Mouse (Mus musculus): ENCODE measurements around the gene Aldh1b1.
A peak's percentile ranks its signal among the peaks of the same experiment; 100 is the strongest.

The Aldh1b1 gene

GRCm38 (mm10) chr4:45798964-45799363 is at the start of gene Aldh1b1:
Gene Aldh1b1, plus strand, starts transcription at chr4:45799022.
- DNase-seq = peak; percentile 65 to 73

- no peak for DNase-seq
Observed at GRCm38 (mm10) chr4:45749449-45749848, 49.4 kb upstream of the Aldh1b1 start.

DNA sequence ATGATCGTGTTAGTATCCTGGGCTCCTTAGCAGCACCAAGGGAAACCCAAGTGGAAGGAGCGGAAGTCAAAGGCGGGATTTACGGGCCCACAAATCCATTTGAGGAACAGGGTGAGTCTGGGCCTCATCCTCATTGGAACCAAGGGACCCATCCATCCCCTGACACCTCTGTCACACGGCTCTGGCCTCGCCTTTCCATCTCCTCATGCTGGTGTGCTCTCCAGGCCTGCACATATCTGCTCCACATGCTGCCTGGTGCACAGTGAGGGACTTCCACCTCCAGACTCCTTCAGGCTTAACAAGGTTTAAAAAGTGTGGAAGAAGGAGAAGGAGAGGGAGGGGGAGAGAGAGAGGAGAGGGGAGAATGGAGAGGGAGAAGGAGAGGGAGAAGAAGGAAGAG is 48.3 kb upstream of the Aldh1b1 start:
- no peak for DNase-seq

DNA sequence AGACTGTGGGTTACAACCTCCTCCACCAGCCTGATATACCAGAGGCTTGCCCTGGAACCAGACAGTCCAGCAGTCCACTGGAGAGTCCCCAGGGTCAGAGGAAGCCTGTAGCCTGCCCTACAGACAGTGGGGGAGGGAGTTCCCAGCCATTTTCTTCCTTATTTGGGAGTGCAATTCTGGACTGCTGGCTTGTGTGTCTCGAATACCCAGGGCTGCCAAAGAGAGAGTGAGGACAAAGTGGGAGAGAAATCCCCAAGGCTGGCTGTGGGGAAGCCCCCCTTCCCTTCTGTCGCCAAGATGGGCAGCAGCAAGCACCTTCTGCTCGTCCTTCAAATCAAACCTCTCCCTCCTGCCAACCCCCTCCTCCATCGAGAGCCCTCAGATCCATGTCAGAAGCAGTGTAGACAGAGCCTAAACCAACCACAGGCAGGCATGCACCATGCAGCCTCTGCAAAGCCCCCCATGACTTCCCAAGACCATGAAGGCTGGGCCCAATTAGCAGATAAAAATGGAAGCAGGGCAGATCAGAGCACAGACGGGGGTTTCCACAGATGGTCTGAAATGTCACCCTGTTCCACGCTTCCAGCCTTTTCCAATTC is 45.5 kb upstream of the Aldh1b1 start:
- DNase-seq = no peak

GRCm38 (mm10) chr4:45754171-45754570 is 44.7 kb upstream of the Aldh1b1 start:
- no peak for DNase-seq

DNA sequence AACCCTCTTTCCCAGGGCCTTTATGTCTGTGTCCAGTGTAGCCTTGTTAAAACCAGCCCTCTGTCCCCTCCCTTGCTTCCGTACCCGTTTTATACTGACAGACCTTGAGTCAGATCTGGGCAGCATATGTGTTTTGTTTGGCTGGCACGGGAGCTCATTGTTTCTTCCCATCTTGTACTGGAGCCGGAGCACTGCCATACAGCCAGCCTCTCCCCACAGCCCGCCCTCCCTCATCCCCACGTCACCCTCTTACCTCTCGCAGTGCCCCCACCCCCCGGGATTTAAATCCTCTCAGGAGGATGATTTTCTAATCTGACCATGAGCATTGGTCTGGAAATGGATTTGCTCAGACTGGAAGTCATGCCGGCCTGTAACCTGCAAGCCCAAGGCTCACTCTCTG is 43.7 kb upstream of the Aldh1b1 start:
- DNase-seq = no peak

GRCm38 (mm10) chr4:45755881-45756280 is 42.9 kb upstream of the Aldh1b1 start:
- DNase-seq = no peak

DNA sequence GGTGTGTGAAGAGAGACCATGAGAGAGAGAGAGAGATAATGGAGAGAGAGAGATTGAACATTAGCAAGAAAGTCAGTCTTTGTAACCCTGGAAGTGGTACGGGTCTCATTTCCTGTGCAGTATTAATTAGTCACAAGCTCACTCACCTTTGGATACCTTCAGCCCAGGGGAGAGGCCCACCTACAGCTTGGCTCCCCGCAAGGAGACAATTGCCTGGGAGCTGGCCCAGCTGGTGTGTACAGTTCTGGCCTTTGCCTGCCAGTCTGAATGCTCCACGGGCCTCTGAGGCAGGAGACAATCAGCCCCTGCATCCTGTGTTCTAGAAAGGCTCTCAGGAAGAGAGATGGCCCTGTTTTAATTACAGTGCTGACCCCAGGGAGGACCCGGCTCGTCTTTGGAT is 40.9 kb upstream of the Aldh1b1 start:
- DNase-seq = no peak

GRCm38 (mm10) chr4:45759411-45759810 is 39.4 kb upstream of the Aldh1b1 start:
- no peak for DNase-seq

- DNase-seq = no peak
Observed at GRCm38 (mm10) chr4:45762600-45762999, 36.2 kb upstream of the Aldh1b1 start.

GRCm38 (mm10) chr4:45763288-45764140 is 35.3 kb upstream of the Aldh1b1 start:
- no peak for DNase-seq

DNA sequence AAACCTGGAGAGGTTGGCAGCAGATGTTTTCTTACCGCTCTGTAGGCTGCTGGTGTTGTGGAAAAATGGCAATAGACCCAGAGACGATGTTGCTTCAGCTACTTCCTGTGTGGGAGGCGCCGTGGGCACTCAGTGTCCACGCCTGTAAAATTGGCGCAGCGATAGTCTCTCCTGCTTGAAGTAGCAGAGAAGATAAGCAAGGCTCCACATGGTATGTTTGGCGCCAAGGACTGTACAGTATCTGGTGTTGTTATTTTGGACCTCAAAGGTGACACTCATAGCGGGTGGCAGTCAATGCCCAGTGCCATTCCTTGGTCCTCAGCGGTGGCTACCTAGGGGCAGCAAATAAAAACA is 34.7 kb upstream of the Aldh1b1 start:
- DNase-seq = no peak

DNA sequence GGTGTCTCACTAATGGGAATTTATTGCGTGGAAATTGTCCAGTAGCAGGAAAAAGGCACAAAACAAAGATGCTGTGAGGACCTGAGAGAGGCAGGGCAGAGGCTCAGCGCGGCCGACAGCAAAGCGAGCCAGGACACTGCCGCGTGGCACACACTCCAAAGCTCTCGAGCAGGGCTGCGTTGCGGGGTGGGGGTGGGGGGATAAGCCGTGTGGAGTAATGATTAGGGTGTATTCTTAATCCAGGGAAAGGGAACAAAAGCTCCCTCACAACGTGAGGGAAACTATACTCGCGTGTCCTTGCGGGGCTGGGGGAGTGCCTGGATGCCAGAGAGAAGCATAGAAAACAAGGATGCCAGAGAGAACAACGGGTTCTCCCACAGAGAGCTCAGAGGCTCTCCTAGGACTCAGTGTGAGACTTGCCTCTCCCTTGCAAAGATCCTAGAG is 33.7 kb upstream of the Aldh1b1 start:
- no peak for DNase-seq

DNA sequence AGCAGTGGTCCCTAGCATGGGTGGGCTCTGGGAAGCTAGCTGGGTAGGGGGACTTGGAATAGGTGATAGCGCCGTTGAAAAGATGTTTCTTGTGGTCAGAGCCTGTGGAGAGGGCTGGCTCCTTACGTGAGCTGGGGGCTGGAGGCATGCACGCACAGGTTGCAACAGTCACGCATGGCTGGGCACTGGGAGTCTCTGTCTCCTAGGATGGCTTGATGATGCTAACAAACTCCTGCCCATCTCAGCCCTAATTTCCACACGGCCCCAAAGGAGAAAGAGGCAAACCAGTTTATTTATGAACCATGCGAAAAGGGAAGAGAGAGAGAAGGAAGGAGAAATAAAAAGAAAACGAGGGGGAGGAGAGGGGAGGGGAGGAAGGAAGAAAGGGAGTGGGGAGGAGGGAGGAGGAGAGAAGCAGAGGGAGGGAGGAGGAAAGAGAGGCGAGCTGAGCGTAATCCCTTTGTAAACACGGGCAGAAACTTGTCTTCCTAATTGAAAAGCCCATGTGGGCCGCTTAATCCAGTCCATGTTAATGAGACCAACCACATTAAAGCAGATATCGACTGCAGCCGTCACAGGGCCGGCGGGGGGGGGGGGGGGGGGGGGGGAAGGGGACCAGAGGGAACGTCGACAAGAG is 33.1 kb upstream of the Aldh1b1 start:
- no peak for DNase-seq

GRCm38 (mm10) chr4:45766774-45767173 is 32.0 kb upstream of the Aldh1b1 start:
- no peak for DNase-seq

DNA sequence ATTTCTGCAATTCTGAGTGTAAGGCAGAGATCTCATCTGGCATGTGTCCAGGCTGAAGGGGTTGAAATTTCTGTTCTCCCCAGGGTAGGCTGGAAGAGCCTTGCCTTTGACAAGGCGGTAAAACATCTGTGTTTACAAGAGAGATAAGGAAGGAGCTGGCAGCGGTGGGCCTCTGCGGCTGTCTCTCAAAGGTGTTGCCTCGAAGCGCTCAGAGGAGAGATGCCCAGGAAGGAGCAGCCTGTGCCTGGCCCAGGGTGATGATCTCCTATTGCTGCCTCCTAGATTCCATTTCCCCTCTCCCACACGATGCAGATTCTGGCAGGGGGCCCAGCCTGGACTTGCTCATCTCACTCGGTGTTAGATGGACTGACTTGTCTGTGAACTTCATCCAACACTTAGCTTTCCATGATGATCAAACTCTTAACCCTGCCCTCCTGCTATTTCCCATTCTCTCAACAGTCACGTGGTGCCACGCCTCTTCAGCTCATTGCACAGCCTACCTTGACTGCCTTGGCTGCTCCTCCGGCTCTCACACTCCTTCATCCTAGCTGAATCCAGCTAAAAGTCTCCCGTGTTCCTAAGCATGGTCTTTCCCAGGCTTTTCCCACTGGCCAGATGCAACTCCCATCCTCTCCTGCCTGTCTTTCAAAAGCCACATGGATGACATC is 30.8 kb upstream of the Aldh1b1 start:
- no peak for DNase-seq

DNA sequence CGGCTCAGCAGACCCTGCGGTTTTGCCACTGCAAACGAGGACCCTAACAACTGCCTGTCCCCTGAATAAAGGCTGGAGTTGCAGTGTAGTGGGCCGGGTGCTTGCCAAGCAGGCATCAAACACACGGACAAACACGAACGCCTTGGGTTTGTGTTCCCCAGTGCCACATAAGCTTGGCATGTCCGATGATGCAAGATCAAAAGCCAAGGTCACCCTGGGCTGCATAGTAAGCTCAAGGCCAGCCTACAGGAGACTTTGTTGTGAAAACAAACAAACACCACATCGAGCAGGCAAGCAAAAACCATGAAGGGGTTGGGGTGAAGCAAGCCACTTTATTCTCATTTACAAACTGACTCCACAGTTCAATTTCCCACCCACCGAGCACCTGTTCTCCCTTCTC is 29.7 kb upstream of the Aldh1b1 start:
- no peak for DNase-seq

- DNase-seq = no peak
Observed at GRCm38 (mm10) chr4:45769791-45770637, 28.8 kb upstream of the Aldh1b1 start.

GRCm38 (mm10) chr4:45770638-45771033 is 28.2 kb upstream of the Aldh1b1 start:
- no peak for DNase-seq

- no peak for DNase-seq
Observed at GRCm38 (mm10) chr4:45771173-45771572, 27.6 kb upstream of the Aldh1b1 start.

DNA sequence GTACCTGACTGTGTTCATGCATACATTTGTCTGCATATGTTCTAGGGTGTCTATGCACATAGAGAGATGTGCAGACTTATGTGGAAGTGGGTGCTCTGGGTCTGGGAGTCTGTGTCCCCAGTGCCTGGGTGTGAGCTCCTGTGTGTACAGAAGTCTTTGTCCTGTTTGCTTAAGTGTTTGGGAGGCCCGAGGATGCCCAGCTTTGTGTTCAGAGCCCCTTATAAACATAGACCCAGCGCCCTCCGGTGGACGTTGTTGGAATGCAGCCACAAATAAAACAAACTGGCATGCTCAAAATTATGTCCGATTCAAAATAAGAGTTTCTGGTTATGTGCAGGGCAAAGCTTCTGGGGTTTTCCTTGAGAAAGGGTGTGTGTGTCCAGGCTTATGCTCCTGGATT is 27.2 kb upstream of the Aldh1b1 start:
- DNase-seq = peak; percentile 25 to 32

DNA sequence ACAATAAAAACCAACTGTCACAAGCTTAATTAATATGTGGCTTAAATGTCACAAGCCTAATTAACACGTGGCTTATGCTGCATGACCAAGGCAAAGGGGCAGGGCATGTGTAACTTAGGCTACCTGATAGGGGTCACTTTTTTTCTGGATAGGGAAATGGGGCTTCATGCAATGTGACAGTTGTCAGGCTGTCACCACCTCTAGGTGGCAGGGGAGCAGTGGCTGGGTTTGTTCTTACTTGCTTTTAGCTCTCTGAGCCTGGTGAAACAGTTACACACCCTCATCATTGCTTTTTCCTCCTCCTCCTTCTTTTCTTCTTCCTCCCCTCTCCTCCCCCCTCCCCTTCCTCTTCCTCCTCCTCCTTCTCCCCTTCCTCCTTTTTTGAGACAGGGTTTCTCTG is 15.2 kb upstream of the Aldh1b1 start:
- DNase-seq = no peak

DNA sequence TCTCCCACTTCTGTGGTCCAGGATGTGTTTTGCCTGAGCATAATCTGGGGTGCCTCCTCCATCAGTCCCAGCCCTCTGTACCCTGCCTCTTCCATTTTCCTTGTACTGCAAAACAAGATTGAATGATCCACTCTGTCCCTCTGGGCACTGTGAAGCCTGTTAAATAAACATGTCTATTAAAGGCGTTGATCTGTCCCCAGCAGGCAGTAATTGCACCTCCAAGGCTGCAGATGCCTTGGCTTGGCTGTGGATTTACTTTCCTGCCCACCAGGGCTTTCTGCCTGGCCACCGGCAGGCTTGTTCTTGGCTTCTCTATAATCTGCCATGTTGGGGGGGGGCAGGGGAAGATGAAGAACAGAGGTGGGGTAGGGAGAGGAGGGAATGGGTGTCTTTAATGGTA is 12.9 kb upstream of the Aldh1b1 start:
- no peak for DNase-seq

All from kidney, adult 8-10 months (tissue).